Mouse (Mus musculus): ENCODE measurements around the gene Tuft1. TPM values are rescaled to one million over a fixed set of nuclear protein-coding genes. Genes with fewer than 3 reads are reported as not detected.
"Not testable (repeated sequence)": the region's sequence is repeated elsewhere in the genome, so short reads cannot be mapped to it uniquely, and the experiment has no call there.

Tuft1 gene
- polyA plus RNA-seq (2015; fragmentation: Nextera tagmentation; extraction: Ambion mirVana): 6.8 and 8.0 TPM in 2 replicates

GRCm38 (mm10) chr3:94658740-94659095, at the start of gene Tuft1:
Gene Tuft1, minus strand, starts transcription at chr3:94658872.
- not testable (repeated sequence) for DNase-seq (ENCODE audit: low spot score)

- not testable (repeated sequence) for DNase-seq (ENCODE audit: low spot score)
Measured at GRCm38 (mm10) chr3:94703364-94703763, 44.7 kb upstream of the Tuft1 start.

- no peak for DNase-seq (ENCODE audit: low spot score)
Measured at GRCm38 (mm10) chr3:94702856-94703255, 44.2 kb upstream of the Tuft1 start.

GRCm38 (mm10) chr3:94702163-94702810, 43.6 kb upstream of the Tuft1 start:
- DNase-seq (ENCODE audit: low spot score): not testable (repeated sequence)

- not testable (repeated sequence) for DNase-seq (ENCODE audit: low spot score)
Measured at GRCm38 (mm10) chr3:94696257-94696656, 37.6 kb upstream of the Tuft1 start.

GRCm38 (mm10) chr3:94695591-94695990, 36.9 kb upstream of the Tuft1 start:
- DNase-seq (ENCODE audit: low spot score): not testable (repeated sequence)

- DNase-seq (ENCODE audit: low spot score): not testable (repeated sequence)
Measured at GRCm38 (mm10) chr3:94693874-94694273, 35.2 kb upstream of the Tuft1 start.

- no peak for DNase-seq (ENCODE audit: low spot score)
Measured at GRCm38 (mm10) chr3:94693329-94693825, 34.7 kb upstream of the Tuft1 start, which contains the start of gene Selenbp2. Gene Selenbp2, plus strand, starts transcription at chr3:94693556.

GRCm38 (mm10) chr3:94691694-94692093, 33.0 kb upstream of the Tuft1 start:
- not testable (repeated sequence) for DNase-seq (ENCODE audit: low spot score)

GRCm38 (mm10) chr3:94690616-94691247, 32.1 kb upstream of the Tuft1 start:
- no peak for DNase-seq (ENCODE audit: low spot score)

- DNase-seq (ENCODE audit: low spot score): not testable (repeated sequence)
Measured at GRCm38 (mm10) chr3:94690162-94690561, 31.5 kb upstream of the Tuft1 start.

- not testable (repeated sequence) for DNase-seq (ENCODE audit: low spot score)
Measured at GRCm38 (mm10) chr3:94689195-94689594, 30.5 kb upstream of the Tuft1 start.

- not testable (repeated sequence) for DNase-seq (ENCODE audit: low spot score)
Measured at GRCm38 (mm10) chr3:94688698-94689097, 30.0 kb upstream of the Tuft1 start.

- not testable (repeated sequence) for DNase-seq (ENCODE audit: low spot score)
Measured at GRCm38 (mm10) chr3:94685989-94686772, 27.5 kb upstream of the Tuft1 start.

GRCm38 (mm10) chr3:94683646-94684045, 25.0 kb upstream of the Tuft1 start:
- DNase-seq (ENCODE audit: low spot score): no peak

- DNase-seq (ENCODE audit: low spot score): no peak
Measured at GRCm38 (mm10) chr3:94680783-94681182, 22.1 kb upstream of the Tuft1 start.

GRCm38 (mm10) chr3:94680032-94680431, 21.4 kb upstream of the Tuft1 start:
- DNase-seq (ENCODE audit: low spot score): not testable (repeated sequence)

- DNase-seq (ENCODE audit: low spot score): no peak
Measured at GRCm38 (mm10) chr3:94679351-94679841, 20.7 kb upstream of the Tuft1 start.

- not testable (repeated sequence) for DNase-seq (ENCODE audit: low spot score)
Measured at GRCm38 (mm10) chr3:94675101-94675500, 16.4 kb upstream of the Tuft1 start.

GRCm38 (mm10) chr3:94665896-94666295, 7.2 kb upstream of the Tuft1 start:
- not testable (repeated sequence) for DNase-seq (ENCODE audit: low spot score)

GRCm38 (mm10) chr3:94665060-94665802, 6.6 kb upstream of the Tuft1 start:
- DNase-seq (ENCODE audit: low spot score): not testable (repeated sequence)
